Mouse (Mus musculus): ENCODE results near the gene Nfyc.

The Nfyc gene

DNA sequence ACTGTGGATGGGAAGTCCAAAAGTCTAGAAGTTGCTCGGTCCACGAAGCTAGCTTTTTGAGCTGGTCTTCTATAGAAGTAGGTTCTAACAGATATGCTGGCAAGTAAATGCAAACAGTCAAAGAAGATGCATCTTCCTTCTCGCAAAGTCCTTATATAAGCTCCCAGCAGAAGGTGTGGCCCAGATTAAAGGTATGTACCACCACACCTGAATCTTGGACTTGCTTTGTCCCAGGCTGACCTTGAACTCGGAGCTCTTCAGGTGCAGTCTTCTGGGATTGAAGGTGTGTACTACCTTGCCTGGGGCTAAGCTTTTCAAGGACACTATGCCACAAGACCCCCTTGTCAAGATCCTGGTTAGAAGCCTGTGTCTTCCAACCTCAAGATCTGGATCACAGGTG, at the start of gene Nfyc:
Gene Nfyc, minus strand, starts transcription at position 101 of the 400 bp plus-strand sequence.
- in situ Hi-C loops (cut with MboI) = no loop called here

DNA sequence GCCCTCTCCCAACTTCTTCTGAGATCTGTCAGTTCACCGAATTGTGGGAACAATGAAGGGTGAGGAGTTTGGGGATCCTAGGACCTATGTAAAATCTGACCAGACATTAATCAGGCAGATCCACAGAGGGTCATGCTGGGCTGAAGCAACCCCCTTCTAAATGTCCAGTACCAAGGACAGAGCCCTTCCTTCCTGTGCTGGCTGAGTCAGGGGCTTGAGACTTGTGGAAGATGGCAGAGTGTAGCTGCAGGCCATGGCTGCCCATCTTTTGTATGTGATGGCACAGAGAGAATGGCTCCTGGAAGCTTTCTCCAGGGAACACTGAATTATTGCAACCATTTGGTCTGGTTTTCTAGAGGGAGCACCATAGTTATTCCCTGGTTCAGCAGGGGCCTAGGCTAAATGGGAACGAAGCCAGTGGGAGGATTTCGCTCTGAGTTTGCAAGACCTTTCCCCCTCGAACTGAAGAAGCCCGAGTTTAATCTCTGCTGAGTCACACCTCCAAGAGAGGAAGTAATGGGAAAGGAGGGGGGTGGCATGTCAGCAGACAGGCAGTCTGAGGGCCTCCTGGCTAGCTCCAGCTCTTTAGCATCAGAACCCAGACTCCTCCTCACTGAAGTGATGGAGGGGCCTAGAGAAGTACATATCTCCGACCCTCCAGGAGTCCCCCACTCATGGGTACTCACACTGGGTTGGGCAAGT, 49.5 kb upstream of the Nfyc start:
- in situ Hi-C loops (cut with MboI) = loop anchor here (25.0 kb wide), 1 partner anchor 294 kb away; the partner anchor contains the start of gene Gm8439

DNA sequence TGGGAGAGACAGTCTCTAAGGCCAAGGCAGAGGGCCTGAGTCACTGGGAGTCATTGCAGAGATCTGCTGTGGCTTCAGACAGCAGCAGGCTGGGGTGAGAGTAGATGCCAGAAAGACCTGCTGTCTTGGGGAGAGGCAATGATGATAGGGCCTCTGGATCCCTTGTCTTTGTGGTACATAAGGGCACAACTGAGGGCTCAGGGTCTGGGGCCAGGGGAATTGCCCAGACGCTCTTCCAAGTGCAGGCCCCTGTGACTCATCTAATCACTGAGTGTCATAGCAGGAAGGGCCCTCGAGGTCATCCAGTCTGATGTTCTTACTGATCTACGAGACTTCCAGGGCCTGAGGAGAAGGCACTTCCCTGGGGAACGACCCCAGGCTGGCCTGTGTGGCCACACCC, 48.0 kb upstream of the Nfyc start:
- in situ Hi-C loops (cut with MboI) = loop anchor here (25.0 kb wide), 1 partner anchor 292 kb away; the partner anchor contains the start of gene Gm8439

DNA sequence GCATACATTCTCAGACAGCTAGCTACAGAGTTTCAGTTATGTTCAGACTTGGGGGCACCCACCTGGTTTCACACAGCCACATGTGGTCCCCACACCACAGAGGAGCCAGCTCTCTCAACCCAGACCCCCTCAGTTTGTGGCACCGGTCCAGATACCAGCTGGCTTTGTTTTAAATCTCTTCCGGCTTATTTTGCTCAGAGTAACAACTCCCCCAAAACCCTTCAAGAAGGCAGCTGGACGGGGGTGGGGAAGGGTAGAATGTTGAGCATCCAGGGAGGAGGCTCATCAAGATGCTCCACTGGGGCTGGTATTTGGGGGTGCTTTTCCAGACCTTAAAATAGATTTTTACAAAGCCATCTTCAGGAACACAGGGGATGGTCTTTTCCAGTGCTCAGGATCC, 47.4 kb upstream of the Nfyc start:
- in situ Hi-C loops (cut with MboI) = loop anchor here (25.0 kb wide), 1 partner anchor 291 kb away; the partner anchor contains the start of gene Gm8439

DNA sequence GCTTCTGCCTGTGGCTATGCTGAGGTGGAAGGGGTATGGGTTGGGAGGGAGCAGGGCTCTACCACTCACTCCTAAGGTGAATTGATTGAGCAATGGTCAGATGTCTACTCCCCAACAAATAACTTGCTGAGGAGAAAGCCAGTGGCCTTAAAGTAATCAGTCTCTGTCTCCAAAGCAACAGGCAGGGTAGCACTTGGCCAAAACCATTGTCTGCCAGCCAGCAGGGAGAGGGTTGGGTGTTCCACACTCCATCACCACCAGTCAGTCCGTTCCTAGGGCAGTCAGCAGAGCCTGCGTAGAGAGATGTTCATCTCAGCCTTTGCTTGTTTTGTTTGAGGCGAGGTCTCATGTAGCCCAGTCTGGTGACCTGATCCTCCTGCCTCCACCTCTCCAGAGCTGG, 44.6 kb upstream of the Nfyc start:
- in situ Hi-C loops (cut with MboI) = loop anchor here (25.0 kb wide), 1 partner anchor 289 kb away; the partner anchor contains the start of gene Gm8439

DNA sequence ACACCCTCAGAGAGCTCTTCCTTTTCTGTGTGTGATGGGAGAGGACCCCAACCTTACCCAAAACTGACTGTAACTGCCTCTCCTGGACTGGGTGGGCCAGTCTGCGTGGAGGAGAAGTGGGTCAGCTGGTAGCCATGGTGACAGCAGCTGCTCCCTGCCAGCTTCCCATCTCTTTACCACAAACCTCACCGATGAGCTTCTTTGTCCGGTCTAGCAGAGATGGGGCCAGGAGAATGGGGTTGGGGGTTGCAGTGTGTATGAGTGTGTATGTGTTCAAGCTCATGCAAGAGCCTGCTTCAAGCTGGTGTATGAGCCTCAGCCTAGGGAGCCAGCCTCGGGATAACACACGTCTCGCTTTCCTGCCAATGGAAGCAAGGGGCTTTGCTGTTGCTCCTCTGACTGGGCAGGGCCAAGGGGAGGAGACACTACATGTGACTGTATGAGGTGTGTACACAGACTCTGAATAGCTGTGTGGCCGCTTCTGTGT, 38.9 kb upstream of the Nfyc start:
- in situ Hi-C loops (cut with MboI) = no loop called here

DNA sequence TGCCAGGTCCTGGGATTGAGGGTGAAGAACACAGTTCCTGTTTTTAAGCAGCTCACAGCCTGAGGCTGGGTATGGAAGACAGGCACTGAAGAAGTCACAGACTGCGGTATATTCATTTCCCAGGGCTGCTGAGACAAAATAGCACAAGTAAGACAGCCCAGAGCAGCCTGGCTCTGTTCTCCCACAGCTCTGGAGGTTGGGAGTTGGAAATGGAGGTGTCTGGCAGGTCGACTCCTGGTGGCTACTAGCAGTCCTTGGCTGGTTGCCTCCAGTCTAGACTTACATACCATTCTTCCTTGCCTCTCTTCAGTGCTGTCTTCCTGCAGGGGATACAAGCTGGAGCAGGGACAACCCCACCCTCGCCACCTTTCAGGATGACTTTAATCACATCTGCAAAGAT, 37.6 kb upstream of the Nfyc start:
- in situ Hi-C loops (cut with MboI) = no loop called here

DNA sequence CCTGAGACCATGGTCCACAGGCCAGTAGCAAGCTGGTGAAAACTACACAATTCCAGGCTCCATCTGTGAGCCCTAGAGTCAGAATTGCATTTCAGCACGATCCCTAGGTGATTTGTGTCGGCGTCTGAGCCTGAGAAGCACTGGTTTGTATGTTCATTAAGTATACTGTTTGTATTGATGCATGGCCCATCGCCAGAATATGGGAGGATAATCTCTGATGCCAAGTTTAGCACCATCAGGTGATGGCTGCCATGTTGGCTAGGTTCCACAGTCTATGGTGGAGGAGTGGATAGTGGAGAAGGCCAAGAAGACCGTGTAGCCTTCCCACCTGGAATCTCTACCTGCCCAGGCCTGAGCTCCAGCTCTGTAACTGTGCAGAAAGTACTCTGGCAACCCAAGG, 36.9 kb upstream of the Nfyc start:
- in situ Hi-C loops (cut with MboI) = no loop called here

DNA sequence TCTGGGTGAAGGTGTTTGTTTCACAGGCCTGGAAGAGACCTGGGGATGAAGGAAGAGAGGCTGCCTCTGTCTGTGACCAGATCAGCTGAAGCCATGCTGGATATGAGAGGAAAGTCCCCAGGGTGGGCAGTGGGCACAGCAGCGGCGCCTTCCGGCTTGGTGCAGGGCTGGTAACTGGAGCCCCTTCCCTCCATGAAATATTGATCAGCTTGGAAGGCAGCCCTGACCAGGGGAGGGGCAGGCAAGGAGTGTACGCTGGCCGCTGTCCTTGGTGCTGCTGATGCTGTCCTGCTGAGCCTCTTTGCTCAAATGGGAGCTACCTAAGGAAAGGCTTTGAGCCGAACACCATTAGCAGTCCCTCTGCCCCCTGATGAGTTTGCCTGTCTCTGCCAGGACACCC, 34.8 kb upstream of the Nfyc start:
- in situ Hi-C loops (cut with MboI) = no loop called here

DNA sequence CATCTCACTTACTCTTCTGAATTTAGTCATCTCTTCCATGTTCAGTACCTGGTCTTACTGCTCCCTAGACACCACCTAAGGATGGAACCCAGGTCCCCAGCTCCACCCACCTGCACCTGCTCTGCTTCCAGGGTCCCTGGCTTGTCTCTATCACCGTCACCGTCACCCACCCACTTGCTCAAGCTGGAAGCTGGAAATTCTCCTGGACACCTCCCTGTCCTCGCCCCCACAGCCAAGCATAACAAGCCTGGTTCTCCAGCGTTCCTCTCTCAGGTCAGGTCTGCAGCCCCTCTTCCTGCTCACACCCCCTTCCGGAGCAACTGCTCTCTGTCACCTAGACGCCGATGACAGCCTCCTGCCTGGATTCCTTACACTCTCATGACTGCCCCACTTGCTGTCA, 28.5 kb upstream of the Nfyc start:
- in situ Hi-C loops (cut with MboI) = no loop called here

DNA sequence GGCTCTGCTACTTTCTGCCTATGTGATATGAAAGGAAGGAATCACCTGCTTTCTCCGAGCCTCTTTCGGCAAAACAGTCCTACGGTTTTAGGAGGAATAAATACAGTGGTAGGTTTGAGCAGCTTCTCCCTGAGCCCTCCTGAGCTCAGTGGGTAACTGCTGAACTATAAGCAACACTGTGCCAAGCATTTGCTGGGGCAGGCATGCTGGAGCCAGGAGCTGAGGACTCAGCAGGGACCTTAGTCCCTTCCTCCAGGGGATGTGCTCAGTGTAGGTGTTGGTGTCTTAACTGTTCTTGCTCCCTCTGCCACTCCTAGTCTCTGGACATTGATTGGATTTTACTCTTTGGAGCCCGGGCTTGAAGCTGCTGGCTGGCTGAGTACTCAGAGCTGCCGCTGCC, 25.0 kb upstream of the Nfyc start:
- in situ Hi-C loops (cut with MboI) = no loop called here

DNA sequence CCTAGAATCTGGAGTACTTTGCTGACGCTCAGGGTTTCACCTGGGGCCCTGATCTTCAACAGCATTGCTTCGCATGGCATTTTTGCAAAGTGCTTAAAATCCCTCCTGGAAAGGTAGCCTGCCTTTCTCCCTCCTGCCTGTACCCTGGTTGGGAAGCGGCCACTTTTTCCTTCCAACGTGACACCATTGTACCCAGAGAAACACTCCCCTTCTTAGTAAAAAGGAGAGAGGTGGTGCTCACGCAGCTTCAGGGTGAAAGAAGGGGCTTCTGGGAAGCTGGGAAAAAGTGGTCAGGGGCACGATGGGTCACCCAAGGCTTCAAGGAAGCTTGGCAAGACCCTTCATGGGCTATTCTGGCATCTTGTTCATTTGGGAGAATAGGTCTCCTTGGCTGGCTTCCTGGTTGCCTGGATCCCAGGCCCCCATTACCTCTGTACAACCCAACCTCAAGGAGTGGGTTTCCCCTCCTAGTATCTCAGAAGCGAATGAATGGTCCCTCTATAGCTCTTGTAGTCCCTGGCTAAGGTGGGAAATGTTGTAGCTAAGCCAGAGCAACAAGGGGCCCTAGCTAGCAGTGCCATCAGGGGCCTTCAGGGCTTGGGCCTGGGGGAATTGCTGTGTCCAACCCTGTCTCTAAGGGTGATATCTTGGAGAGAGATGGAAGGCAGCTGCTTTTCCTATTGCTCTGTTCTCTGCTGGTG, 24.1 kb upstream of the Nfyc start:
- in situ Hi-C loops (cut with MboI) = no loop called here

DNA sequence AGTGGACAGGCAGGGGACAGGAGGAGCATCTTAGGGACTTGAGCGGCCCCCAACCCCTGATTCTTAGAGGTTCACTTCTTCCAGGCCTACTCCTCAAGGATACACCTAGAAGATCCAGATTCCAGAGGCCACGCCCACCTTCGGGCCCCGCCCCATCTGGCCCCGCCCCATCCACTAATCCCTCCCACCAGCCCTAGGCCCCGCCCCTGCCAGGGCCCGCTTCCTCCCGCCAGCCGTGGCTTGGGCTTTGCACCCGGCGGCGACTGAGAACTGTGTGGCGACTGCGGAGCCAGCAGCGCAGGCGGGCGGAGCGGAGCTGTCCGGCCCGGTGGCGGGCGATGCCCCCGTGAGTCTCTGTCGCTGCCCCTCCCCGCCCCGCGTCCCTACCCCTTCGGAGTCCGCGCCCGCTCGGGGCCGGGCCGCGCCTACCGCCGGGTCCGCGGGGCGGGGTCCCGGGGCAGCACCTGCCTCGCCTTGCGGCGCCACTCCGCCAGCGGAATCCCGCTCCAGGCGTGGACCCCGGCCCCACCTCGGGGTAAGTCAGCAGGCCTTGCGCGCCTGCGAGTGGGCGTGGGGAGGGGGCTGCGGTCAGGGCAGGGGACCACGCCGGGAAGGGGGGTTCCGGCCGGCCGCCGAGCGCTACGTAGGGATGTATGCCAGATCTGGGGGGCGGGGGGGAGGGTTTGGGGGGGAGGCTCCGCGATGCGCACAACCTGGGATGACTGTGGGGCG, 23.4 kb upstream of the Nfyc start, which contains the start of gene Rims3:
Gene Rims3, plus strand, starts transcription at position 229 of the 732 bp plus-strand sequence.
- in situ Hi-C loops (cut with MboI) = no loop called here

DNA sequence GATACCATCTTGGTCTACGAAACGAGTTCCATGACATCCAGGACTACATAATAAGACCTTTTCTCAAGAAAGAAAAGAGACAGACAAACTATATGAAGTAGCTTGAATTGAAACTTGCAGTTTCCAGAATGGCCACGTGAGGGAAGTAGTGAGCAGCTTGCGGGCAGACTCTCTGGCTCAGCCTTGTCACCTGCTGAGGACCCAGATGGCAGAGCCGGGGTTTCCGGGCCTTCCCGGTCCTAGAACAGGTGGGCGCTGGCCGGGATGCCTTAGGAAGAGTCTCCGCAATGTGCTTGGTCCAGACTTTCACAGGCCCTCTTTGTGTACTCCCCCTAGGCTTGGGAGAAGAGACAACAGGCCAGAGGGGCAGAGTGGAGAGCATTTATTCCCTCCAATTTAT, 19.6 kb upstream of the Nfyc start:
- in situ Hi-C loops (cut with MboI) = no loop called here

DNA sequence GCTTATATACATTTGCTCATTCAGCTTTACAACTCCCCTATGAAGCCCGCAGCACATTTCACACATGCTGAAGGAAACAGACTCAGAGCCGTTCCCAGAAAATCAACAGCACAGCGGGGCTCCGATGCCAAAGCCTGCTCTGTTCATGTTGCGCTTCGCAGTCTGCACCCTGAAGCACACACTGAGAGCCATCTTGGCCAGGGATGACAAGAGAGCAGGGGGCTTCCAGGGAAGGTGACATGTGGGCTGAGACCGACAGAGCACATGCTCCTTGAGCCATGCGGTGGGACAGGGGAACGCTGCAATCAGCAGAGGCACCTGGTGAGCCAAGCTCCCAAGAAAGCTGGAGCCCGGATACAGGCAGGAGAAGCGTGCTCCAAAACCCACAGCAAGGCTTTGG, 18.1 kb upstream of the Nfyc start:
- in situ Hi-C loops (cut with MboI) = no loop called here

DNA sequence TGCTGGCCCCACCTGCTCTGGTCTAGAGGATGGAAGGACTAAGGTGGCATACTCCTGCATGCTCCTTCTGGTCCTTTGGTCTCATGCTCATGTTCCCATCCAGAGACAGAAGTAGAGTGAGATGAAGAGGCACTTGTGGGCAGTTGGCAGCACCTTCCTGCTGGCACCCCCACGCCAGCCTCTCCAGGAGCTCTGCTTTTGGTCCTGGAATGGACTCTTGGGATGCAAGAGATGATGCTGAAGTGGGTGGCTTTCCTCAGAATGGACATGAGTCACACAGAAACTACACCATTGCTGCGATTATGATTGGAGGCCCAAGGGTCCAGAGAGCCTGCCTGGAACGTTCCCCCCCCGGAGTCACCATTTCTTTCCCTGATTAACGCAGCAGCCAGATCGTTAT, 17.5 kb upstream of the Nfyc start:
- in situ Hi-C loops (cut with MboI) = no loop called here

DNA sequence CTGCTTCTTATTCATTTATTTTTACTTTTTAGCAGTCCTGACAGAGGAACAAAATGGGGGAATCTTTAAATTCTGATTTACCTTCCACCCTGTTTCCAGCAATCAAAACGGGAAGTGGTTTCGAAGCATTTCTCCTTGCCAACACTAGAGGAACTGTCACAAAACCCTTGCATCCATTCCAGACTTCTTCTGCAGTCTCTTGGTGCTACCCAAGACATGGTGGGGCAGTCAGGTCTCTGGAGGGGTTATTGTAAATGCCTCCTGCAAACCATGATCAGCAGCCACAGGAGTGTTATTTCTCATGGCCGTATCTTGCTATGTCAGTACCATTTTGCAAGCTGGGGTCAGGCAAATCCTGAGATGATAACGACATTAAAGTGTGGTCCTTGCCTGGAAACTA, 13.7 kb upstream of the Nfyc start:
- in situ Hi-C loops (cut with MboI) = no loop called here

DNA sequence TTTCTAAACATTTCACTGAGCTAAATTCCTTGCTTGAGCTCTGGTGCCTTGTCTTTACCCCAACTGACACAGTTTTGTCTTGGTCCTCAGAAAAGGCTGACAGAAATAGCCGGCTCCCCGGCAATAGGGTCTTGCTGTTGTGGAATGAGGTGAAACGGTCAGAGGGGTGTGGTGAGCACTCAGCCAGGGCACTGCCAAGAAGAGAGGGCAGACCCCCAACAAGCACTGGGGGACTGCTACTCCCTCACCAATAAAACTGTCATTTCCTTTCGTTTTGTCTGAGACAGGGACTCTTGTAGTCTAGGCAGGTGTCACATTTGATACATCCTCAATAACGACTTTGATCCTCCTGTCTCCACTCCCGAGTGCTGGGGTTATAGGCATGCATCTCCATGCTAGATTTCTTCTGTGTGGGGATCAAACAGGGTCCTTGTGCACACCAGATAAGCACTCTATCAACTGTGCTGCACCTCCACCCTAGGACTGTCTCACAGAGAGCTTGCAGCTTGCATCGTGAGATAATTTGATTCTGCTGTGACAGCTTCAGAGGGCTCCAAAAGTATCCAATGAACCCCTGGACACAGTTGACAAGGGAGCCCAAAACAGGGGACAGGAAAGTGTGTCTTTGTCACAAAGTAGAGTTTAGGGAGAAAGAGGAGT, 13.2 kb upstream of the Nfyc start:
- in situ Hi-C loops (cut with MboI) = no loop called here

DNA sequence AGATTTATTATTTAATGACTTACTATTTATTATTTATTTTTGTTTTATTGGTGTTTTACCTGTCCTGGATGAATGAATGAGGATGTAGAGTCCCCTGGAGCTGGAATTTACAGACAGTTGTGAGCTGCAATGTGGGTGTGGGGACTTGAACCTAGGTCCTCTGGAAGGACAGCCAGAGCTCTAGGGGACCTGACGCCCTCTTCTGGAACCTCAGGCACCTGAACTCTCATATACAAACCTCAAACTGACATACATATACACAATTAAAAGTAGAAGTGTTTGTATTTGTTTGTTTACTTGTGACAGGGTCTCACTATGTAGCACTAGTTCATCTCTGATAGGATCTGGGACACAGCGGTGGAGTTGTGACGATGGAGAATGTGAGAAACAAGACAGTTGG, 10.0 kb upstream of the Nfyc start:
- in situ Hi-C loops (cut with MboI) = no loop called here

DNA sequence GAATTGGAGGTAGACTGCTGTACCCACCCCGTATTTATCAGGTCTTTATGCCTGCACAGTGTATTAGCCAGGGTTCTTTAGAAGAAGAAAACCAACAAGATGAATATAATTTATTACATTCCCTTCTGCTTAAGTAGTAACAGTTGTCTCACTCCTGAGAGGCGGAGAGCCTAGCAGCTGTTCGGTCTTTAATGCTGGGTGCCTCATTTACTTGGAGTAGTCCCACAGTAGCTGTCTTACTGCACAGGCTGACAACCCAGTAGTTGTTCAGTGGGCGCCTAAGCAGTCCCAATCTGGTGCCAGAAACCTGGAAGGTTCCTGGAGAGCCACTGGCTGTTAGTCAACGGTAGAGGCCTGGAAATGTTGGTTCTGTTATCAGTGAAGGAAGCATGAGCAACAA, 605 bp downstream of the Nfyc start:
- in situ Hi-C loops (cut with MboI) = no loop called here

DNA sequence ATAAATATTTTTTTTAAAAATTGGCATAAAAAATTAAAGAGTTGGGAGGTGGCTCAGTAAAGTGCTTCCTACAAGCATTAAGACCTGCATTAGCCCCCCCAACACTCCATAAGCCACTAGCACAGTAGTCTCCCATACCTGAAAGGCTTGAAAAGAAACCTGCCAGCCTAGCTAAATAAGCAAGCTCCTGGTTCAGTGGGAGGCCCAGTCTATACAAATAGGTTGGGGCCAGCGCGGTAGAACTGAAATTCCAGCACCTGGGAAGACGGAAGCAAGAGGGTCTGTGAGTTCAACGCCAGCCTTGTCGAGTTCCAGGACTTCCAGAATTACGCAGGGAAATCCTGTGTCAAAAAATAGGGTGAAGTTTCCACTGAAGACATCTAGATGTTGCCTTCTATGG, 5.0 kb downstream of the Nfyc start:
- in situ Hi-C loops (cut with MboI) = no loop called here
